Mouse (Mus musculus) frontal cortex, adult 2 months (tissue): ENCODE measurements around the gene Msmo1. TPM values are rescaled to one million over a fixed set of nuclear protein-coding genes. Genes with fewer than 3 reads are reported as not detected.

ENCODE experiments used
- DNase-seq, 2 experiments: peaks; one replicate each; pipeline ENCODE4 v3.0.0; 2022; ENCODE audit warnings: low spot score in 1 of 2; ENCODE audit errors: extremely low spot score in 1 of 2
- polyA plus RNA-seq: library from polyadenylated mRNA; depleted of rRNA; stranded (reverse); fragments of >200 nt; gene quantifications from 2 replicates; pipeline ENCODE4 v1.2.3, GENCODE M21; 2012; rRNA removed

Msmo1 gene
- 92.8 and 117 TPM in 2 replicates for polyA plus RNA-seq

GRCm38 (mm10) chr8:64733271-64733943 lies at the start of gene Msmo1:
Msmo1 (minus strand) TSS chr8:64733792.
- DNase-seq, result peak; percentile 97 to 98

GRCm38 (mm10) chr8:64781947-64782346 lies 48.4 kb upstream of the Msmo1 start:
- DNase-seq, result no peak

GRCm38 (mm10) chr8:64777925-64778324 lies 44.3 kb upstream of the Msmo1 start:
- no peak for DNase-seq

GRCm38 (mm10) chr8:64774136-64774535 lies 40.5 kb upstream of the Msmo1 start:
- DNase-seq, result no peak

- no peak for DNase-seq
These were observed 37.2 kb upstream of the Msmo1 start for GRCm38 (mm10) chr8:64770814-64771213.

GRCm38 (mm10) chr8:64769586-64769985 lies 36.0 kb upstream of the Msmo1 start:
- no peak for DNase-seq

- no peak for DNase-seq
These were observed 35.1 kb upstream of the Msmo1 start for GRCm38 (mm10) chr8:64768645-64769044.

GRCm38 (mm10) chr8:64767047-64767446 lies 33.5 kb upstream of the Msmo1 start:
- no peak for DNase-seq

GRCm38 (mm10) chr8:64764075-64764474 lies 30.5 kb upstream of the Msmo1 start:
- no peak for DNase-seq

- no peak for DNase-seq
These were observed 29.2 kb upstream of the Msmo1 start for GRCm38 (mm10) chr8:64762751-64763150.

- DNase-seq, result peak in 1 of 2 experiments; percentile 53
These were observed 27.8 kb upstream of the Msmo1 start for GRCm38 (mm10) chr8:64761430-64761829.

GRCm38 (mm10) chr8:64757956-64758355 lies 24.4 kb upstream of the Msmo1 start:
- no peak for DNase-seq

- DNase-seq, result no peak
These were observed 12.8 kb upstream of the Msmo1 start for GRCm38 (mm10) chr8:64746215-64747058.

- DNase-seq, result no peak
These were observed 7.1 kb upstream of the Msmo1 start for GRCm38 (mm10) chr8:64740547-64741211.

- DNase-seq, result no peak
These were observed 5.3 kb upstream of the Msmo1 start for GRCm38 (mm10) chr8:64738916-64739315.

- DNase-seq, result no peak
These were observed 3.3 kb upstream of the Msmo1 start for GRCm38 (mm10) chr8:64736767-64737323.

- DNase-seq, result no peak
These were observed 1.6 kb upstream of the Msmo1 start for GRCm38 (mm10) chr8:64735161-64735560.

- no peak for DNase-seq
These were observed 996 bp downstream of the Msmo1 start for GRCm38 (mm10) chr8:64732596-64732995.

GRCm38 (mm10) chr8:64728156-64728555 lies 5.4 kb downstream of the Msmo1 start:
- DNase-seq, result no peak

GRCm38 (mm10) chr8:64726190-64726695 lies 7.3 kb downstream of the Msmo1 start:
- peak in 1 of 2 experiments; percentile 55 for DNase-seq

GRCm38 (mm10) chr8:64723206-64723605 lies 10.4 kb downstream of the Msmo1 start:
- no peak for DNase-seq
